Comparison of ENCODE assay signal across 16 mouse cellular contexts in the genomic region with DNA sequence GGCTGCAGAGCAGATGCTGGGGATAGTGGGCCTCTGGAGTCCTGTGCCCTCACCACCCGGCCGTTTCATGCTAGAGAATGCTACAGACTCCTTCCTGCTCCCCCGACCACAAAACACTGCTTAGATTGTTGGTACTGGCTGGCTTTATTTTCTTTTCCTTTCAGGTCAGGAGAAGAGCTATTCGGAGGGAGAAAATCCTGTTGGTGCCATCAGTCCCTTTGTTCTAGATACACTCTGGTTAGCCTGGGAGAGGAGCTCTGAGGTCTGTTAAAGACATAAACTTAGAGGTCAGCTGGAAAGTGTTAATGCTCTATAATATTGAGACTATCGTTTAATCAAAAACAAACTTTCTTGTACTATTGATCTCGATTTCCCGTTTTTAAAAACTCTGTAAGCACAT. TPM values are rescaled to one million over a fixed set of nuclear protein-coding genes. Genes with fewer than 3 reads are reported as not detected.
DNase-seq lines count a peak whose midpoint lies in the region; ATAC-seq and TF ChIP-seq lines count a peak whose summit lies in the region.
"Had no signal": no experiment of that assay in that cellular context is flagged by ENCODE, and none has a peak within 500 bp of the region (broad histone marks: within the 10 kb centered on the region; RNA-seq: fewer than 3 reads in every experiment).

No protein-coding gene starts in this region.

- TF ChIP-seq CTCF in brain, embryonic 14.5 days (IDR thresholded peaks at IDR 0.05; ENCODE audit: borderline replicate concordance, extremely low read depth, insufficient read depth, insufficient read length): no peak
- TF ChIP-seq CTCF in left cerebral cortex, adult 2 months (IDR thresholded peaks at IDR 0.05): no peak

- H3K4me2 ChIP-seq in embryonic facial prominence, embryonic 11.5 days (ENCODE audit: low read depth, low read length): no peak overlapping the region
- H3K4me2 ChIP-seq in hindbrain, embryonic 12.5 days (replicated peaks): peak overlapping the region; percentile 39
- H3K4me2 ChIP-seq in midbrain, embryonic 13.5 days (replicated peaks): peak overlapping the region; percentile 42
- H3K4me2 ChIP-seq: heart, embryonic 13.5 days; lung, embryonic 14.5 days had no signal

- peak overlapping the region; percentile 4; the same call in 1 of the 2 replicates for H3K9ac ChIP-seq in embryonic facial prominence, embryonic 11.5 days (replicated peaks; ENCODE audit: low read length)
- 0 out of 2 replicates have a peak overlapping the region, but pooled peaks have one; percentile 27 for H3K9ac ChIP-seq in hindbrain, embryonic 12.5 days
- peak overlapping the region; percentile 63 for H3K9ac ChIP-seq in midbrain, embryonic 13.5 days (replicated peaks)
- H3K9ac ChIP-seq: heart, embryonic 13.5 days; lung, embryonic 14.5 days had no signal

- no peaks in the 10 kb centered on the region for H3K9me3 ChIP-seq in embryonic facial prominence, embryonic 11.5 days (replicated peaks; ENCODE audit: control insufficient read depth, low read length)
- no peaks in the 10 kb centered on the region for H3K9me3 ChIP-seq in hindbrain, embryonic 12.5 days (replicated peaks)
- no peaks in the 10 kb centered on the region for H3K9me3 ChIP-seq in midbrain, embryonic 13.5 days
- H3K9me3 ChIP-seq: heart, embryonic 13.5 days had no signal

- no peaks in the 10 kb centered on the region for H3K36me3 ChIP-seq in embryonic facial prominence, embryonic 11.5 days (replicated peaks; ENCODE audit: control insufficient read depth, insufficient read depth, low read depth, low read length)
- no peaks in the 10 kb centered on the region for H3K36me3 ChIP-seq in hindbrain, embryonic 12.5 days
- 0 out of 2 replicates have a peak, but pooled peaks cover 3% of the 10 kb centered on the region for H3K36me3 ChIP-seq in midbrain, embryonic 13.5 days

- peak; percentile 28 for DNase-seq in brain, embryonic 14.5 days (ENCODE audit: low read depth)
- DNase-seq in embryonic facial prominence, embryonic 11.5 days (ENCODE audit: low spot score): peak; percentile 26
- DNase-seq in left cerebral cortex, adult 2 months (ENCODE audit: extremely low spot score in 1 of 2, low spot score in 2 of 2): no peak
- no peak for DNase-seq in kidney, postnatal 36 days
- no peak for DNase-seq in cerebellum, adult 11 months
- DNase-seq: kidney, adult 18-20 months; lung, embryonic 14.5 days; right cerebral cortex, postnatal 25 days had no signal

- H3K27me3 ChIP-seq in embryonic facial prominence, embryonic 11.5 days (ENCODE audit: control insufficient read depth, insufficient read depth, low read length): no peaks in the 10 kb centered on the region
- no peaks in the 10 kb centered on the region for H3K27me3 ChIP-seq in hindbrain, embryonic 12.5 days
- H3K27me3 ChIP-seq in midbrain, embryonic 13.5 days: no peaks in the 10 kb centered on the region
- H3K27me3 ChIP-seq: CH12.LX; heart, embryonic 13.5 days had no signal

- ATAC-seq in embryonic facial prominence, embryonic 11.5 days (replicated peaks; ENCODE audit: insufficient number of reproducible peaks, low FRiP score, low TSS enrichment, low read depth): no peak
- no peak for ATAC-seq in hindbrain, embryonic 12.5 days (ENCODE audit: low FRiP score)
- no peak for ATAC-seq in midbrain, embryonic 13.5 days
- no peak for ATAC-seq in frontal cortex, adult (ENCODE audit: low TSS enrichment)

- H3K27ac ChIP-seq in embryonic facial prominence, embryonic 11.5 days (replicated peaks; ENCODE audit: low read depth, low read length): peak overlapping the region; percentile 47; the same call in 1 of the 2 replicates
- H3K27ac ChIP-seq in hindbrain, embryonic 12.5 days: peak overlapping the region; percentile 66; the same call in 1 of the 2 replicates
- peak overlapping the region; percentile 41 for H3K27ac ChIP-seq in midbrain, embryonic 13.5 days
- H3K27ac ChIP-seq in left cerebral cortex, adult 2 months: no peak overlapping the region
- H3K27ac ChIP-seq: heart, embryonic 13.5 days had no signal

- H3K4me1 ChIP-seq in embryonic facial prominence, embryonic 11.5 days (ENCODE audit: control insufficient read depth, insufficient read depth, low read length): peaks cover 4% of the 10 kb centered on the region; the same call in 1 of the 2 replicates
- H3K4me1 ChIP-seq in hindbrain, embryonic 12.5 days: peaks cover 45% of the 10 kb centered on the region
- H3K4me1 ChIP-seq in midbrain, embryonic 13.5 days (replicated peaks): peaks cover 57% of the 10 kb centered on the region

- 29% methylated on average over 7 of the region's 7 CpGs for WGBS in embryonic facial prominence, embryonic 11.5 days
- 29% methylated on average over 7 of the region's 7 CpGs for WGBS in hindbrain, embryonic 12.5 days
- WGBS in midbrain, embryonic 13.5 days: 18% methylated on average over 7 of the region's 7 CpGs

- no peak overlapping the region for H3K4me3 ChIP-seq in embryonic facial prominence, embryonic 11.5 days (ENCODE audit: low read depth, low read length)
- 0 out of 2 replicates have a peak overlapping the region, but pooled peaks have one; percentile 8 for H3K4me3 ChIP-seq in hindbrain, embryonic 12.5 days
- peak overlapping the region; percentile 1; the same call in 1 of the 2 replicates for H3K4me3 ChIP-seq in midbrain, embryonic 13.5 days (replicated peaks)
- no peak overlapping the region for H3K4me3 ChIP-seq in left cerebral cortex, adult 2 months
- H3K4me3 ChIP-seq: heart, embryonic 13.5 days; myocyte had no signal

- TF ChIP-seq POLR2A in brain, embryonic 14.5 days (IDR thresholded peaks at IDR 0.05; ENCODE audit: borderline replicate concordance, extremely low read depth, insufficient read depth, insufficient read length, poor library complexity, severe bottlenecking): no peak

- intact Hi-C loops in left cerebral cortex, adult 2 months (cut with DNase I): no loop called here

RNA-seq across cellular contexts. Expression of a gene that starts 4.5 kb away (rescaled TPM):
- polyA plus RNA-seq in brain, embryonic 14.5 days (2012; rRNA removed): 57.1 and 57.7 TPM in 2 replicates
- 98.7 and 105 TPM in 2 replicates for polyA plus RNA-seq in embryonic facial prominence, embryonic 11.5 days (2014; fragmentation: Nextera tagmentation; extraction: Ambion mirVana)
- 99.2 TPM in 2 replicates for polyA plus RNA-seq in hindbrain, embryonic 12.5 days (2016; fragmentation: Nextera tagmentation; extraction: Ambion mirVana)
- 81.6 and 85.0 TPM in 2 replicates for polyA plus RNA-seq in midbrain, embryonic 13.5 days (2015; fragmentation: Nextera tagmentation; extraction: Ambion mirVana)
- total RNA-seq in left cerebral cortex, adult 2 months (2021): 10 to 100 TPM; 28.1 TPM

RNA-seq across cellular contexts. Expression of a gene that starts 26.9 kb away (rescaled TPM):
- polyA plus RNA-seq in brain, embryonic 14.5 days (2012; rRNA removed): not detected in 2 replicates
- not detected in 2 replicates for polyA plus RNA-seq in embryonic facial prominence, embryonic 11.5 days (2014; fragmentation: Nextera tagmentation; extraction: Ambion mirVana)
- not detected in 2 replicates for polyA plus RNA-seq in hindbrain, embryonic 12.5 days (2016; fragmentation: Nextera tagmentation; extraction: Ambion mirVana)
- polyA plus RNA-seq in midbrain, embryonic 13.5 days (2015; fragmentation: Nextera tagmentation; extraction: Ambion mirVana): not detected in 2 replicates
- total RNA-seq in left cerebral cortex, adult 2 months (2021): not detected
- total RNA-seq: CH12.LX; layer of hippocampus, postnatal 25 days had no signal
- polyA plus RNA-seq: heart, embryonic 13.5 days; lung, embryonic 14.5 days; myocyte had no signal

RNA-seq across cellular contexts. Expression of a gene that starts 54.6 kb away (rescaled TPM):
- polyA plus RNA-seq in brain, embryonic 14.5 days (2012; rRNA removed): not detected in 2 replicates
- polyA plus RNA-seq in embryonic facial prominence, embryonic 11.5 days (2014; fragmentation: Nextera tagmentation; extraction: Ambion mirVana): not detected in 2 replicates
- polyA plus RNA-seq in hindbrain, embryonic 12.5 days (2016; fragmentation: Nextera tagmentation; extraction: Ambion mirVana): not detected in 2 replicates
- polyA plus RNA-seq in midbrain, embryonic 13.5 days (2015; fragmentation: Nextera tagmentation; extraction: Ambion mirVana): not detected in 2 replicates
- total RNA-seq in left cerebral cortex, adult 2 months (2021): not detected
- total RNA-seq: layer of hippocampus, postnatal 25 days had no signal
- polyA plus RNA-seq: heart, embryonic 13.5 days; lung, embryonic 14.5 days; myocyte; testis, adult 2 months had no signal

Comparison
In these comparisons a context has a peak if more than half of its experiments do, and no peak if none do; other contexts are left out.
1. DNase-seq: peak in brain, embryonic 14.5 days (single experiment) and embryonic facial prominence, embryonic 11.5 days (single experiment); none in left cerebral cortex, adult 2 months (0 of 2), kidney, postnatal 36 days (0 of 2) and cerebellum, adult 11 months (single experiment).
2. H3K4me3 ChIP-seq: peak in hindbrain, embryonic 12.5 days (single experiment) and midbrain, embryonic 13.5 days (single experiment); none in embryonic facial prominence, embryonic 11.5 days (single experiment) and left cerebral cortex, adult 2 months (single experiment).
3. H3K9ac ChIP-seq: peak in every context shown above with its lines; median percentile 63 in midbrain, embryonic 13.5 days; 27 in hindbrain, embryonic 12.5 days; 4 in embryonic facial prominence, embryonic 11.5 days.